Mouse (Mus musculus) right cerebral cortex, postnatal 10 days (tissue): ENCODE measurements at regions not wholly inside any gene's neighbourhood (a gene's known extent, or its start where the extent isn't known, plus 50 kb on each side); places are given as distances from the start of the nearest gene placed in this dataset.

ENCODE experiments used
- DNase-seq, 2 experiments: peaks; one replicate each; pipeline ENCODE4 v3.0.0; 2021; ENCODE audit warnings: low spot score in 2 of 2

- DNase-seq: no peak
Observed at GRCm38 (mm10) chr5:15773839-15774238, 59.8 kb upstream of the Speer4c start.

GRCm38 (mm10) chr5:15774567-15774966 lies 60.5 kb upstream of the Speer4c start:
- DNase-seq: no peak

GRCm38 (mm10) chr5:15776106-15776505 lies 62.0 kb upstream of the Speer4c start:
- no peak for DNase-seq

GRCm38 (mm10) chr5:15803583-15803982 lies 89.5 kb upstream of the Speer4c start:
- DNase-seq: no peak

- DNase-seq: no peak
Observed at GRCm38 (mm10) chr5:15816864-15817263, 102.8 kb upstream of the Speer4c start.

GRCm38 (mm10) chr5:15817366-15817765 lies 103.3 kb upstream of the Speer4c start:
- DNase-seq: no peak

GRCm38 (mm10) chr5:15822989-15823388 lies 108.9 kb upstream of the Speer4c start:
- DNase-seq: no peak

- DNase-seq: no peak
Observed at GRCm38 (mm10) chr5:15831527-15831926, 103.0 kb upstream of the Cacna2d1 start.

- peak; percentile 24 to 42 for DNase-seq
Observed at GRCm38 (mm10) chr5:15832338-15832737, 102.2 kb upstream of the Cacna2d1 start.

GRCm38 (mm10) chr5:15838108-15838972 lies 96.2 kb upstream of the Cacna2d1 start:
- peak; percentile 73 to 79 for DNase-seq

- no peak for DNase-seq
Observed at GRCm38 (mm10) chr5:15846790-15847189, 87.7 kb upstream of the Cacna2d1 start.

GRCm38 (mm10) chr5:15849520-15849919 lies 85.0 kb upstream of the Cacna2d1 start:
- DNase-seq: no peak

- peak; percentile 28 to 43 for DNase-seq
Observed at GRCm38 (mm10) chr5:15850126-15850801, 84.2 kb upstream of the Cacna2d1 start.

- no peak for DNase-seq
Observed at GRCm38 (mm10) chr5:15854752-15855151, 79.7 kb upstream of the Cacna2d1 start.

- no peak for DNase-seq
Observed at GRCm38 (mm10) chr5:15857034-15857433, 77.5 kb upstream of the Cacna2d1 start.

GRCm38 (mm10) chr5:15874065-15874464 lies 60.4 kb upstream of the Cacna2d1 start:
- no peak for DNase-seq

- no peak for DNase-seq
Observed at GRCm38 (mm10) chr5:15883004-15883403, 51.5 kb upstream of the Cacna2d1 start.
